Mouse (Mus musculus) cerebellum, postnatal 36 days (tissue): ENCODE results near the gene Sult4a1.
A peak's percentile ranks its signal among the peaks of the same experiment; 100 is the strongest.

Source experiments
- DNase-seq, 2 experiments: peaks; one replicate each; pipeline ENCODE4 v3.0.0; 2021 to 2022; ENCODE audit warnings: mixed read lengths in 2 of 2

Gene Sult4a1

DNA sequence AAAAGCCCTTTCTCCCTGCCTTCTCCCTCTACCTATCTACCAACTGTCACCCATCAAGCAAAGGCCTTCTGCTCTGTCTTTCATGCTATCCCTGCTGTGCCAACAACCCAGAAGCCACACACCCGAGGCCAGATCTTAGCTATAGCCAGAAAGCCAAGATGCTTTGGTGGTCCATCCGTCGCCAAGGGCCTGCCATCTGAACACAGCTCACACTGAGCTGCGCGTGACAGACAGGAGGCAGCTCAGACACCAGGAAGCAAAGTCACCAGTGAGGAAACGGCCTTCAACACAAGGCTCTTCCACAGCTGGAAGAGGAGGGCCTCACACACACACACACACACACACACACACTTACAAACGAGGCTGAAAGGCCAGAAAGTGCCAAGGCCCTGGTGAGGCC is 10.6 kb downstream of the Sult4a1 start:
- DNase-seq, result no peak

DNA sequence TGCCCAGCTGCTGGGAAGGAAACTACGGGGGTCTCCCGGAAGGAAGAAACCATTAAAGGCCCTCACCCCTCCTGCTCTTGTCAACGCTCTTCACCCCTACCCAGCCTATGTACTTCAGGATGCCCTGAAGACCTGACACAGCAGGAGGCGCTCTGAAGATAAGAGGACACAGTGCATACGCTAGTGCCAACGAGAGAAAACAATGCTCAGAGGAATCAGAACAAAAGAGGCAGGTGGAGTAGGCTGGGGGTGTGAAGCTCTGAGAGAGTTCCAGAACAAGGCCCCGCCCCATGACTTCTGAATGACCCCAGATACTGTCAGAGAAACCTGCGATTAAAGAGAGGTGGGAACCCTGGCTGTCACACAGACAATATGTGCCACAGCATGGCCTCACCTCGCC is 18.8 kb downstream of the Sult4a1 start:
- no peak for DNase-seq

DNA sequence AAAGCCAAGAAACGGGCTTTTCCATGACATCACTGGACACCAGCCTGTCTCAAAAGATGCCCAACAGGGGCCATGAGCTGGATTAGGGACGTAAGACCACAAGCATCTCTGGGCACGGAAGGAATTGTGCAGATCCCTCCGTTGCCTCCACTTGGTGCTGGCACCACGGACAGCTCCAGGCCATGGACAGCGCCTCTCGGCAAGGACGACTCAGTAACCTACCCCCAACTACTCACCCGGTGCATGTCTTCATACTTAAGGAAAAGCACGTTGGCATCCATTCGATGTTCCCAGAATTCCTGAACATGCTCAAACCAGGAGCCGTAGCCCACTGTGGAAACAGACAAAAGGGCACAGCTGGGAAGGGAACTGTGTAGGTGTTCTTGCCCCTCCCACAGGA is 19.2 kb downstream of the Sult4a1 start:
- no peak for DNase-seq

DNA sequence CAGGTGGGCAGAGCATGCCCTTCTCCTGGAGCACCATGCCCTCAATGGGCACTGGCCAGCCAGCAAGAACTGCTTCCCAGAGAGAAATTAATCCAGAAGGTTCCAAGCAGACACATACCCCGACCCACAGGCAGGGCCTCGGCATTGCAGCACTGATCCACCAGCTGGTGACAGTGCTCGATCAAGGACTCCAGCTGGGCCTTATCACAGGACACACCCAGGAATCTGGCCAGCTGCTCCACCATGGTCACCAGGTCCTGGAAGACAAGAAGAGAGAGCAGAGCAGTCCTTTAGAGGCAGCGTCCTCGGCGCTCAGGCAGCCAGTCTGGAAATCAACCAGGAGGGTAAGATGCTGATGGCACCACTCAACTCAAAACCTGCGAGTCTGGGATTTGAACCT is 25.5 kb downstream of the Sult4a1 start:
- no peak for DNase-seq

DNA sequence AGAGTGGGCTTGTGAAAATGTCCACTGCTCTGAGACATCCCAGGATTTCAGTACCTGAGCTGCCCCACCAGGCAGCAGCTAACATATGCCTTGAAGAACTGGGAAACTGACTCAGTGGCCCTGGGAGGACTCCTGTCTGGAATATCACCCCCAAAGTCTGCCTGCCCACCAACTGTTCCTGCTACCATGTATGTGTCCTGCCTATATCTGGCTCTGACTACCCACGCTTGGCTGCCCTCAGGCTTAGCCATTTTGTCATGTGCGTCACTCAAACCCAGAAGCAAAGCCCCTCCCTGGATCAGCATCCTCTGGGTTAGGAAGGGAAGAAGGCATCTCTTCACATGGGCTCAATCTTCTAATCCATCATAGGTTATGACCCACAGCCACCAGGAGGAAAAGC is 26.0 kb downstream of the Sult4a1 start:
- DNase-seq, result no peak

DNA sequence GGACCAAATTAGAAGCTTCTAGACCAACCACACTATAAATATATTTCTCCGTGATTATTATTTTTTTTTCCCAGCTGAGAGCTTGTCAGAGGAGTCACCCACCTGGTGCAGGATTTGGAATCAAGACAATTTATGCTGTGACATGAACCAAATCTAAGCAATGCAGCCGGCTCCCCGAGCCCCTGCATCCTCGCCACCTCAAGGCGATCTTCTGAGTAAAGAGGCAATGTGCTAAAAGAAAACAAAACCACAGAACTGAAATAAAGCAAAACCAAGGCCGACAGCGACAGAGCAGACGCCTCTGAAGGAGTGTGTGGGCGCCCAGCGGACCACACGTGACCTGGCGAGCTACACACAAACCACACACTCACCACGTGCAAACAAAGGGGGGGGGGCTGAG is 26.9 kb downstream of the Sult4a1 start:
- no peak for DNase-seq

DNA sequence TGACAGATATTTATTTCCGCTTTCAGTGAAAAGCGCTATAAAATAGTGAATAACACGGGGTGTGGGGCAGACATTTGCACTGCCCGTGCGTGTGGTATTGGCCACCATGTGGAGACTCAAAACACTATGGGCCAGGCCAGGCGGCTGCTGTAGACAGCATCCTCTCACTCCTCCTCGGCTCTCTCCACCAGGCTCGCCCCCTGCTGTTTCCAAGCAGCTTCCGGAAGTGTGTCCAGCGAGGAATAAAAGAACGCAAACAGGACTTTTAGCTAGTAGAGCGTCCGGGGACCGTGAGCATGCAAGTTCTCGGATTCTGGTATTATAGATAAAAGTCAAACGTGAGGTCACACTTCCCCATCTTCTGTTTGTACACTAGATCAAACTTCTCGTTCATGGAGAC is 28.4 kb downstream of the Sult4a1 start:
- no peak for DNase-seq

DNA sequence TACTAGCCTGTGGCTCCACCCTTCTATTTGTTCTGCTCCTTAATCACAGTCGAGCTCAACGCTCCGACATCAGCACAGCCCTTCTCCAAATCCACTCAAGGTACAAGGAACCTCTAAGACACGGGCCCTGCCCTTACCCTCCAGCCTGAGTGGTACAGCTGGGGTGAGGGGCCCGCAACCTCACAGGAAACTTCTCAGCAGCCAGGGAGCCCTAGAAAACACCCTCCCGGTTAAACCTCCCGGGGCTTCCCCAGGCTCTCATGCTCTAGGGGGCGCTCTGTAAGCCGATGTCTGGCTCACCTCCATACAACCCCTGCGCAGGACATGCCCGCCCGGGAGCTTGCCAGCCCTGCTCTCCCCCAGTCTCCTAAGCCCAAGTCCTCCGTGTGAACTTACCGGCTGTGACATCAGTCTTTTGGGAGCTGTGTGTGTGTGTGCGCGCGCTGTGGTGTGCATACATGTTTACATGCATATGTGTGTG is 30.8 kb downstream of the Sult4a1 start:
- DNase-seq, result peak; percentile 30 to 41

DNA sequence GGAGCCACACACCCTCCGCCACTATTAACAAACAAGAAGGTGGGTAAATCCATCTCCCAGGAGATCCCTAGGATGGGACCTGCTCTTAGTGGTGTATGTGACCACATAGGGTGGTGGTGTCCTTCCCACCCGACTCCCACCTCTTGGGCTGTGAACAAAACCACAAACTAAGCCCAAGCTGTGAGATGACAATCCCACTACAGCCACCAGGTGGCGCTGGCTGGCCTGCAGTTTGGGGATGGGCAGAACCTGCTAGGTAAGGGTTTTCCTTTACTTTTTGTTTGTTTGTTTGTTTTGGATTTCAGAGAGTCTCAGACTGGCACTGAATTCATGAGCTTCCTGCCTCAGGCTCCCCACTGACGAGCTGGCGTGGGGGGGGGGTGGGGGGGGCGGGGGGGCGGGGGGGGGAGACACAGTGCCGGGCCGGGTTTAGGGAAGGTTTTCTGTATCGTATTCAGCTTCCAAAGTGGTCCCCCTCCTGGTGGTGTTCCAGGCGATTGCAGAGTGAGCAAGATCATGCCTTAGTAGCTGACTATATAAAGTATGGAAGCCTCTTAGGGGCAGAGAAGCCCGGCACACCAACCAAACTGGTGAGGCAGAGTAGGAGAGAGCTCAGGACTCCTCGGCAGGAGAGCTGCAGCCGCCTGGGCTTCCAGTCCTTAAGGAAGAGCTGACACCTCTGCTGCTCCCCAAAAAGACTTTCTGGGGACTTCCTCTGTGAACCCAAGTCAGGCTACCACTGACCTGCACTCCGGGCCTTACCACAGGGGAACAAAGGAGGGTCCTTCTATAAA is 31.4 kb downstream of the Sult4a1 start:
- DNase-seq, result peak; percentile 77 to 81

DNA sequence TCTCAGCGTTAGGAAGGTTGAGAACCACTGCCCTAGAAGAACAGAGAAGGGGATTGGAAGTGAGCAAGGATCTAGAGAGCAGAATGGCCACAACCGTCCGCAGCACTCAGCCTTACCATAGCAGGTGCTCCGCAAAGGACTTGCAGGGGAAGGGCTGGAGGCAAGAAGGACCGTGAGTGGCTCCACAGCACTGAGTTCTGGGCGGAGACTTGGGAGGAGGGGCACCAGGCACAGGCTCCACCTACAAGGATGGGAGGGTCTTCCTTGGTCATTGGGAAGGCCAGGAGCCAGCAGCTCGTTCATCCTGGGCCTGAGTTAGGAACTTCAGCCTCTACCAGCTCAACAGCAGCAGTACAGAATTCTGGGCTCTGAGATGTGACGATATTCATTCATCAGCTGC is 32.5 kb downstream of the Sult4a1 start:
- no peak for DNase-seq

DNA sequence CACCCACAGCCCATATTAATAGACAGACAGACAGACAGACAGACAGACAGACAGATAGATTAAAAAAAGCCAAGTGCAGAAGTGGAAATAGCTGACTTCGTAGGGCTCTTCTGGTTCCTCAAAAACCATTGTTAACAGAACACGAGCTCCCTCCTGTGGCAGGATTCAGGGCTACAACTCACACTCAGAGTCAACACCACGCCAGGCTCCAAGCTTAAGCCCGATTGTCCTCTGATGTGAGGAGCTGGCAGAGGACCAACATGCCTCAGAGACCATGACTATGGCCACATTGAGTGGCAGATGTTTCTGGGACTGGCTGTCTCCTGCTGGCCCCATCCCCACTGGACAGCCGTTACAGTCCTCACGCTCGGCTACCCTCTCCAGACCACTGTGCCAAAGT is 33.3 kb downstream of the Sult4a1 start:
- peak; percentile 77 to 82 for DNase-seq

DNA sequence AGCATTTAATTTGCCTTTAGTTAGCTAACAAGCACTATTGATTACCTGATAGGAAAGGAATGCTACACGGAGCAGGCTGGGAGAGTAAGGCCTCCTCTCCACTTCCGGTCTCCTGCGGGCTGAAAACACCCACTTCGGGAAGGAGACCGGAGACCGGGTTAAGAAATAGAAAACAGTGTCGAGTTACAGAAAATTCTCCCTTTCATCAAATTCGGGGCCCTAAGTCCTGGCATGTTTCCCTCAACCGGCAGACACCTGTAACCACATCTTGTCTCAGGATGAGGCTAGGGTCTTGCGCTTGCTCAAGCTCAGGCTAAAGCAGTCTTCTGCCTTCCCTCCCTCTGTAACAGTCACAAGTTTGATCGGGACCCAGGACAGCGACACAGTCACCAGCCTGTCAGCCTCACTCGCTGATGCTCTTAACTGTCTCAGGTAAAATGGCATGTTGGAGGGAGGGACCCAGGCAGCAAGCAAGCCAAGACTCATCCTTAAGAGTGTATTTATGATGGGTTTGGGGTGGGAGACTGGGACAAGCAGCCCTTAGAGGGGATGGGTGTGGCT is 35.4 kb downstream of the Sult4a1 start:
- DNase-seq, result no peak

DNA sequence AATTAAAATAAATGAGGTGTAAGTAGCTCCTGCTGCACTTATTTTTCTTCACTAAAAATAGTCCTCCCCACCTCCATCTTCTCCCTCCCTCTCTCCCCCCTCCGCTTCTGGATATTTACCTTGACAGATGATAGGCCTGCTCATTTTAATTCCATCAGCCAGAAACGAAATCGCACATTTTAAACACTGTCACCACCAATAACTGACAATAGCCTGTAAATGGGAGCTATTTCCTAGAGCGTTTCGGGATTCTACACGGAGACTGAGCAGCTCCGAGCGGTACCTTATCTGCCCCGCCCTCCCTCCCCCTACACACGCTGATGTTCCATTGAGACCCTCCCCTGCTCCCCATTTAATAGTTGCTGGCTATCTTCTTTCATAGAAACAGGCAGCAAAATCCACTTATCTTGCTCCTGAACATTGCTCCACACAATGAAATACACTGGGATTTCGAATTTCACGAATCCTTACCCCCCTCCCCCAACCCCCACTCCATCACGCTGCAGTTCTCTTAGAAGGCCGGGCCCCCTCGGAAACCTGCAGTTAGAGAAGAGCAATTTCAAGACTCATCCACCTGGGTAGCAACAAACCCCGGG is 36.0 kb downstream of the Sult4a1 start:
- DNase-seq, result no peak

DNA sequence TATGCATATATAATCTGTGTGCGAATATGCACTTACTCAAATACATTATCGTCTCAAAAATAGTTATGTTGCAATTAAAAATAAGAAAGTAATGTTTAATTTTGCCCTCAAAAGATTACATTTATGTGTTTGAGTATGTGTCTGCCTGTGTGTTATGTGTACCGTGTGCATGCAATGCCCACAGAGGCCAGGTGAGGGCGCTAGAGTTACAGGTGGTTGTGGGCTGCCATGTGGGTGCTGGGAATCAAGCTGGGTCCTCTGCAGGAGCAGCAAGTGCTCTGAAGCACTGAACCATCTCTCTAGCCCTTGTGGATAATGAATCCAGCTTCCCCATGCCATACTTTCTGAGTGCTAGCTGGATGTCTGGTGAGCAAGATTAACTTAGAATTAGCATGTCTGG is 39.9 kb downstream of the Sult4a1 start:
- no peak for DNase-seq

DNA sequence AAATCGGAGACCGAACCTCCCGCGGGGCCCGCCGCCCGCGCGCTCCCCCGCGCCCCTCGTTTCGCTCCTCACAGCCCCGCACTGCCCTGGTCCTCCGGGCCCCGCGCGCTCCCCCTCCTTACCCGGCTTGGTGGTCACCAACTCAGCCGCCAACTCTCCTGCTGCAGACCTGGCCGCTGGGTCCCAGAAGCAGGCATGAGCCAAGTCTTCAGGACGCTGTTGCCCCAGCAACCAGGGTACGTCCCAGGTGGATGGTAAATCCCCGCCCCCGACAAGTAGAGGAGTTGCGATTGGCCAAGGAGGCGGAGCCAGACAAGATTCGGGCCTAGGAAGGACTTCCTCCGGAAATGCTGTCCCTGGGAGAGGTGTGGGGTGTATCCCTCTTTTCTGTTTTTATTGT is 40.4 kb downstream of the Sult4a1 start, which contains the start of gene Efcab6:
Efcab6 (minus strand) TSS at position 240 of the 400 bp plus-strand sequence.
- no peak for DNase-seq

DNA sequence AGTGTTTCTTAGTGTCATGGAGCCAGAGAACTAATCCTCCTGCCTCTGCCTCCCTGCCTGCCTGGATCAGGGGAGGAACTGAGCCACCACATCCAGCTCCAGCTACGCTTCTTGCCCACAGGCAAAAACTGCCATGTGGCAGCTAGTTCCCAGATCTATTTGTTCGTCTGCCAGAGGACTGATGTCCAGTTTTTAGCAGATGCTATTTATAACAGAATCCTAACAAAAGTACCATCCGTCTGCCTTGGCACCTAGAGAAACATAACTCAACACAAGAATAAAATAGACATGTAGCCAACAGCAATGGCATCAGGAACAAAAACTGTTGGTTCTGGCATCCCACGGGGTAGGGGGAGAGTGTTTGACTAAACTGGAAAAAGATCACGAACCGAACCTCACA is 46.7 kb downstream of the Sult4a1 start:
- DNase-seq, result no peak

DNA sequence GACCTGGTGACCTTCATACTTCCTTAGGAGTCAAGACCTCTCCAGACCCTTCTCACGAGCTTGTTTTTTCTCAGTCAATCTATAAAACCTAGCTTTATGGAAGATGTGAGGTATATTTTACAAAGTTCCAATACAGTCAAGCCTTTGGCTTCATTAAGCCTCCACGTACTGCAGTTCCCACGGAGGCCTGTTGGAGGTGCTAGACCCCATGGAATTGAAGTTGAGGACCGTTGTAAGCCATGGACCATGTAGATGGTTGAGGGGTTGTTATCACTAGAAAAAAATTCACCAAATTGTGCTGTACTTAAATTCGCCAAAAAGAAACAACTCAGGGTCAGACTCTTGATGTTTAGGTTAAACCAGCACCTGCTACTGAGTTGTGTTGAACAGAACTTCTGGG is 49.5 kb downstream of the Sult4a1 start:
- no peak for DNase-seq

DNA sequence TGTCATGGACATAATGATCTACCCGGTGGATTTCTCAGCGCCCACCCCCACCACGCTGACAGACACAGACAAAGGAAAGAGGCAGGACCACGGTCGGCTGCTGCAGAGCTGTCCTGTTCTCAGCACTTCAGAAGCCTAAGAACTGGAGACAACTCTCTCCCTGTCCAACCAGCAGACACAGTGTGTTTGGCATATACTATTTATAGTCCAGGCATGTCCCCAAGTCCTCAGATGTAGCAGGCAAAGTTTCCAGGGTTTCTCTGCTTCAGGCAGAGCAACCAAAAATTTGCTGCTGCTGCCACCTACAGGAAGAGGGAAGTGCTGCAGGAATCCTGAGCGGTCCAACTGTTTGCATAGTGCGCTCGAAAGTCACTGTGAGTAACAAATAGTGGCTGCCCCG is 51.7 kb downstream of the Sult4a1 start:
- peak; percentile 82 to 86 for DNase-seq

DNA sequence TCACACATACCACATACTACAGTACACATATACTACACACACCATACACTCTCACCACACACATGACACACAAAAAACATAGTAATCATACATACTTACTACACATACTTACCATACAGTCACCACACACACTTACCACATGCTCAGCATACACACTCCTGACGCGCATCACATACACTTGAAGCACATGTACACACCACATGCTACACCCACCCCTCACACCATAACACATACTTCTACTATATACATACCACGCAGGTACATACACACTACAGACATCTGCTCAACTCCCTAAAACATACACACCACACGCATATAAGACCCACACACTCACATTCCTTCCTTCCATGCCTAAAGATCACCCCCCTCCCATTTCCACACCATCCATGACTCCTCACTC is 52.3 kb downstream of the Sult4a1 start:
- no peak for DNase-seq

DNA sequence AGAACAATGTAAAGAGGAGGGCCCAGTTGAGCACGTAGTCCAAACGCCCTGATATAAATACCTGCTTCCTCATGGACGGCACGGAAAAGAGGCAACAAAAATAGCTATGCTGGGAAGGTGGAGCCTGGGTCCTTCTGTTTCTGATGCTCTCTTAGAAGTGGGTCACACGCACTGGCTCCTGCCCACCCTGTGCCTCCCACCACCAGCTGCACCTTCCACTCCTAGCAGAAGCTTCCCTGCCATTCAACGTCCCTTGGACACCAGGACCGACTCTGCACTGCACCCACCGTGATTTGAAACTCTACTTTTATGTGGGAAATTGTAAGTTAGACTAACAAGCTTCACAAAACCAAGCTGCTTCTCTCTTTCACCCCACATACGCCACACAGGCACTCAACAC is 53.2 kb downstream of the Sult4a1 start:
- no peak for DNase-seq

DNA sequence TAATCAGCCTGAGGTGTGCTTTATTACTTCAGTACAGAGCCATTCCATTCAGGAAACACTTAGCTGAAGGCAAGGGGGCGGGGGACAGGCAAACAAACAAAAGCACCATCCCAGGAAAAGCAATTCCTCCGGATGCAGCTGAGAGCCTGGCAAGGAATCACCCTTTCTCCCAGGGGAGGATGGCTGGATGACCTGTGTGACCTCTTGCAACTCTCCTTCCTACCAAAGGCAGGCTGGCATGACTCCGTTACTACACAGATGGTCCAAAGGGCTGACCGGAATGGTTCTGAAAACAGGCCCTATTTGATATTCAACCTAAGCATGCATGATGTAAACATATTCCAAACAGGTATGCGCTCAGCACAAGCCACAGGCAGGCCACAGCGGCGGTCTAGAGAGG is 56.0 kb downstream of the Sult4a1 start:
- DNase-seq, result no peak

DNA sequence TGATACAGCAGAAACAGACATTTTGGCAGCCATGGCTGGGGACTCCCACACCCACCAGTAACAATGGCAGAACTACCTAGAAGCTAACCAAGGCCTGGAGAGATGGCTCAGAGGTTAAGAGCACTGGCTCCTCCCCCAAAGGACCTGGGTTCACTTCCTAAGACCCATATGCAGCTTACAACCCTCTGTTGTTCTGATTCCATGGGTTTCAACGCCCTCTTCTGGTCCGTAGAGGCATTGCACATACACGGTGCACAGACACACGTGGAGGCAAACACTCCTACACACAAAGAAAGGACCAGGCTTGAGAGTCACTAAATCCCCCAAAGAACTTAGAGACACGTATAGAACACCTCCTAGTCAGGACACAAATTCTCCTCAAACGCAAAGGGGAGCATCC is 60.0 kb downstream of the Sult4a1 start:
- no peak for DNase-seq

DNA sequence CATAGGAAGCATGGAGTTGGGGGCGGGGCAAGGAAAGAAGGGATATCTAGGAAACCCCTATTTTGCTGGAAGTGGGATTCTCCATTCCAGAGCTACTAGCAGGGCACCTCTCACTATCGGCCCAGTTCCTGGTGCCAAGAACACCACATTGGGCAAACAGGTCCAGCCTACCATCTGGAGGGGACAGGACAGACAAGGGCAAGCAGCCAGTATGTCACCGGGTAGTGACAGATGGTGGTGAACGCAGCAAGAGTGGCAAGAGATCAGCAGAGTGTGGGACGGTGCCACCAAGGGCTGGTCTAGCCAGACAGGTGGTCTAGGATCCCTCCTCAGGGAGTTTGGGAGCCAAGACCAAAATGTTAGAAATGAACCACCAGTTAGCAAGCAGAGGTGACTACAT is 68.5 kb downstream of the Sult4a1 start:
- peak; percentile 91 to 95 for DNase-seq
